Mouse (Mus musculus) testis, adult 2 months (tissue): ENCODE results near the gene Aunip.

ENCODE experiments used
- CTCF ChIP-seq: fragments of 200-500 bp; IDR thresholded peaks from 2 replicates; pipeline ENCODE4 v1.5.1; 2012; ENCODE audit warnings: low read depth, mild to moderate bottlenecking, inconsistent platforms, low read length, moderate library complexity; ENCODE audit not compliant: control insufficient read depth, insufficient read depth, insufficient replicate concordance
- POLR2A ChIP-seq: fragments of 200-500 bp; IDR thresholded peaks from 2 replicates; pipeline ENCODE4 v1.6.1; 2012; ENCODE audit warnings: low read depth, mild to moderate bottlenecking, inconsistent platforms, low read length, moderate library complexity; ENCODE audit not compliant: control insufficient read depth

DNA sequence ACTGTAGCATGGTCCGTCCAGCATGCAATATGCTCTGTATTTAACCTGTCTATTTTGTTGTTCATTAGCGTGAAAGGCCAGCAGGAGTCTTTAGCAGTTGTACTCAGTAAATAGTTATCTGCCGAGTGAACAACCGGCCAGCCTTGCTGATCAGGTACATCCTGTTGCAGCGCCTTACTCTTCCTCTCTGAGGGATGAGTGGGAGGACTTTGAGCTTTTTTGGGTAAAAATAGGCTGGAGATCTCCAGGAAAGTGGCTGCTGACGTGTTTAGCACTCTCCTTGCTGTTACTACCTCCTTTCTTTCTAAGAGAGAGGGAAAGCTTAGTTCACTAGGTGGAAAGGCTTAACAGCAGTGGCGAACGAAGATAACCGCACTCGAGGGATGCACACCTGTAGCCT is 6.9 kb downstream of the Aunip start:
- TF ChIP-seq CTCF (no peak), POLR2A (no peak)
